Mouse (Mus musculus): Measurements from ENCODE around the gene Ccdc70. TPM values are rescaled to one million over a fixed set of nuclear protein-coding genes. Genes with fewer than 3 reads are reported as not detected.

Gene Ccdc70
- polyA plus RNA-seq, 1 experiment from 2014 or later: not detected

- peaks cover 4% of the 10 kb centered on the region for H3K27me3 ChIP-seq
- TF ChIP-seq CTCF (IDR thresholded peaks at IDR 0.05): peak; percentile 46
- in situ Hi-C loops (cut with MboI; ENCODE audit: low pct_unique_long_range_greater_than_20kb): no loop called here
- CTCF ChIA-PET: interaction anchor here (0.9 to 1.6 kb wide), 5 partner anchors 8 to 66 kb away, joined by 3 to 6 read pairs (median 3); no protein-coding TSS in a partner anchor
- ATAC-seq: no peak
- DNase-seq (ENCODE audit: low read depth, low spot score): no peak
- POLR2A ChIA-PET: interaction anchor here (0.6 kb wide), 1 partner anchor 12 kb away, joined by 3 read pairs; no protein-coding TSS in a partner anchor
Observed at GRCm38 (mm10) chr8:21981664-21982337, 12.2 kb downstream of the Ccdc70 start.

- peaks cover 6% of the 10 kb centered on the region for H3K27me3 ChIP-seq
- DNase-seq (ENCODE audit: low read depth, low spot score) (no peak), ATAC-seq (peak; percentile 90)
- in situ Hi-C loops (cut with MboI; ENCODE audit: low pct_unique_long_range_greater_than_20kb): loop anchor here (10.0 kb wide), 1 partner anchor 173 kb away; the partner anchor contains the start of gene Nek3
- no peak for TF ChIP-seq CTCF (IDR thresholded peaks at IDR 0.05)
- ChIA-PET CTCF (interaction anchor here (0.9 to 1.3 kb wide), 5 partner anchors 11 to 393 kb away, joined by 3 to 11 read pairs (median 6); partner anchors contain the start of gene Nek3), POLR2A (no interaction called here)
Observed at GRCm38 (mm10) chr8:21992184-21992583, 22.6 kb downstream of the Ccdc70 start.

- ATAC-seq (no peak), DNase-seq (ENCODE audit: low read depth, low spot score) (no peak)
- ChIA-PET POLR2A (no interaction called here), CTCF (no interaction called here)
- H3K27me3 ChIP-seq: peaks cover 6% of the 10 kb centered on the region
- in situ Hi-C loops (cut with MboI; ENCODE audit: low pct_unique_long_range_greater_than_20kb): loop anchor here (10.0 kb wide), 1 partner anchor 170 kb away; the partner anchor contains the start of gene Nek3
- TF ChIP-seq CTCF (IDR thresholded peaks at IDR 0.05): no peak
Observed at GRCm38 (mm10) chr8:21995181-21995580, 25.6 kb downstream of the Ccdc70 start.

- peaks cover 4% of the 10 kb centered on the region for H3K27me3 ChIP-seq
- in situ Hi-C loops (cut with MboI; ENCODE audit: low pct_unique_long_range_greater_than_20kb): no loop called here
- ATAC-seq (no peak), DNase-seq (ENCODE audit: low read depth, low spot score) (no peak)
- ChIA-PET CTCF (no interaction called here), POLR2A (no interaction called here)
- TF ChIP-seq CTCF (IDR thresholded peaks at IDR 0.05): no peak
Observed at GRCm38 (mm10) chr8:22004750-22005522, 35.4 kb downstream of the Ccdc70 start.

GRCm38 (mm10) chr8:22006423-22006822, 36.8 kb downstream of the Ccdc70 start:
- ChIA-PET CTCF (no interaction called here), POLR2A (no interaction called here)

GRCm38 (mm10) chr8:22009403-22009802, 39.8 kb downstream of the Ccdc70 start:
- DNase-seq (ENCODE audit: low read depth, low spot score) (no peak), ATAC-seq (no peak)
- no peak for TF ChIP-seq CTCF (IDR thresholded peaks at IDR 0.05)
- ChIA-PET POLR2A (no interaction called here), CTCF (no interaction called here)
- in situ Hi-C loops (cut with MboI; ENCODE audit: low pct_unique_long_range_greater_than_20kb): no loop called here
- peaks cover 7% of the 10 kb centered on the region for H3K27me3 ChIP-seq

More at GRCm38 (mm10) chr8:22006423-22006822, 36.8 kb downstream of the Ccdc70 start:
- TF ChIP-seq CTCF (IDR thresholded peaks at IDR 0.05): no peak
- in situ Hi-C loops (cut with MboI; ENCODE audit: low pct_unique_long_range_greater_than_20kb): no loop called here
- H3K27me3 ChIP-seq: peaks cover 7% of the 10 kb centered on the region
- ATAC-seq (no peak), DNase-seq (ENCODE audit: low read depth, low spot score) (no peak)

- TF ChIP-seq CTCF (IDR thresholded peaks at IDR 0.05): no peak
- in situ Hi-C loops (cut with MboI; ENCODE audit: low pct_unique_long_range_greater_than_20kb): no loop called here
- ChIA-PET CTCF (interaction anchor here (1.4 kb wide), 1 partner anchor 15 kb away, joined by 4 read pairs; no protein-coding TSS in a partner anchor), POLR2A (no interaction called here)
- DNase-seq (ENCODE audit: low read depth, low spot score): no peak
- no peak for ATAC-seq
- peaks cover 3% of the 10 kb centered on the region for H3K27me3 ChIP-seq
Observed at GRCm38 (mm10) chr8:22013034-22013707, 43.6 kb downstream of the Ccdc70 start.

GRCm38 (mm10) chr8:22017731-22018130, 48.2 kb downstream of the Ccdc70 start:
- TF ChIP-seq CTCF (IDR thresholded peaks at IDR 0.05): no peak
- in situ Hi-C loops (cut with MboI; ENCODE audit: low pct_unique_long_range_greater_than_20kb): no loop called here
- peaks cover 5% of the 10 kb centered on the region for H3K27me3 ChIP-seq
- ATAC-seq (no peak), DNase-seq (ENCODE audit: low read depth, low spot score) (no peak)
- ChIA-PET CTCF (no interaction called here), POLR2A (no interaction called here)

- peaks cover 6% of the 10 kb centered on the region for H3K27me3 ChIP-seq
- POLR2A ChIA-PET: no interaction called here
- no peak for TF ChIP-seq CTCF (IDR thresholded peaks at IDR 0.05)
- in situ Hi-C loops (cut with MboI; ENCODE audit: low pct_unique_long_range_greater_than_20kb): no loop called here
- no peak for ATAC-seq
- no peak for DNase-seq (ENCODE audit: low read depth, low spot score)
- CTCF ChIA-PET: interaction anchor here (1.0 kb wide), 1 partner anchor 28 kb away, joined by 3 read pairs; no protein-coding TSS in a partner anchor
Observed at GRCm38 (mm10) chr8:22019498-22019897, 49.9 kb downstream of the Ccdc70 start.

GRCm38 (mm10) chr8:22022244-22022643, 52.7 kb downstream of the Ccdc70 start:
- ATAC-seq: no peak
- in situ Hi-C loops (cut with MboI; ENCODE audit: low pct_unique_long_range_greater_than_20kb): no loop called here
- CTCF ChIA-PET: no interaction called here
- POLR2A ChIA-PET: no interaction called here
- H3K27me3 ChIP-seq: peaks cover 9% of the 10 kb centered on the region
- TF ChIP-seq CTCF (IDR thresholded peaks at IDR 0.05): no peak
- no peak for DNase-seq (ENCODE audit: low read depth, low spot score)

Other genes with a start within 250 kb of the Ccdc70 start
- not detected for gene Defa24, start 235.3 kb upstream of the Ccdc70 start, polyA plus RNA-seq (2021)
- gene Defb50, start 146.2 kb upstream of the Ccdc70 start, polyA plus RNA-seq (2021): not detected
- gene Defb2, start 129.8 kb upstream of the Ccdc70 start, polyA plus RNA-seq (2021): not detected
- not detected for gene Defb10, start 110.9 kb upstream of the Ccdc70 start, polyA plus RNA-seq (2021)
- gene Defb9, start 84.4 kb upstream of the Ccdc70 start, polyA plus RNA-seq (2021): not detected
- not detected for gene Defb11, start 63.4 kb upstream of the Ccdc70 start, polyA plus RNA-seq (2021)
- gene Defb15, start 37.1 kb upstream of the Ccdc70 start, polyA plus RNA-seq (2021): not detected
- not detected for gene Defb35, start 31.4 kb upstream of the Ccdc70 start, polyA plus RNA-seq (2021)
- gene Defb13, start 23.0 kb upstream of the Ccdc70 start, polyA plus RNA-seq (2021): not detected
- gene Fam90a1a, start 11.1 kb upstream of the Ccdc70 start, polyA plus RNA-seq (2021): not detected
- gene Atp7b, start 90.5 kb downstream of the Ccdc70 start, polyA plus RNA-seq (2021): 0.32 TPM
- 13.7 TPM for gene Alg11, start 90.9 kb downstream of the Ccdc70 start, polyA plus RNA-seq (2021)
- 3.4 TPM for gene Nek5, start 155.3 kb downstream of the Ccdc70 start, polyA plus RNA-seq (2021)
- gene Nek3, start 196.7 kb downstream of the Ccdc70 start, polyA plus RNA-seq (2021): 7.3 TPM
- gene Ckap2, start 216.0 kb downstream of the Ccdc70 start, polyA plus RNA-seq (2021): 30.9 TPM
- 29.6 TPM for gene Vps36, start 223.0 kb downstream of the Ccdc70 start, polyA plus RNA-seq (2021)